Mouse (Mus musculus): ENCODE results near the gene Wdr31. TPM values are rescaled to one million over a fixed set of nuclear protein-coding genes. Genes with fewer than 3 reads are reported as not detected.

Gene Wdr31
- total RNA-seq (2014; rRNA removed; ENCODE audit: low replicate concordance) (4.2 and 6.7 TPM in 2 replicates), polyA plus RNA-seq (2015; fragmentation: Nextera tagmentation; extraction: Ambion mirVana) (1.6 and 2.3 TPM in 2 replicates)

DNA sequence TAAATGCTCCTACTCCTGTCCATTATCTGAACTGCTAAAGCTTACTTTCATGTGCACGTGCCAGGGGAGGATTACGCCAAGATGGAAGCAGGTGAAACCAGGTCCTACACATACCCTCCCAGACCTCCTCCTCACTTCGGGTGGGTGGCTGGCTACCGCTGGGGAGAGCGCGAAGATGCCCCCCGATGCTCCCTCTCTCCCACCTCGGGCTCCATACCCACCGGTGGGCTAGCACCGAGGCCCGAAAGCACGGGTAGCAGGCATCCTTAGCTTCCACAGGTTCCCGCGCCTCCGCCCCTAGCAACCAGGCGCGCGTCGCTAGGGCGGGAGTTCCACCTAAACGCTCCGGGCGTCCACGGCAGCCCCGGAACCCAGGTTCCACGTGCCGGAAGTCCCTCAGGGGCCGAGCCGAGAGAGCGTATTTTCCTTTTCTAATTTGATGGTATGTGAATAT is at the start of gene Wdr31:
Wdr31 (minus strand) TSS at position 299 of the 454 bp plus-strand sequence.
- 0% methylated on average over 30 of the region's 30 CpGs for WGBS
- peak; percentile 86 for ATAC-seq (ENCODE audit: insufficient read depth, low read depth)
- H3K4me1 ChIP-seq (ENCODE audit: control insufficient read depth, insufficient read depth) = no peaks in the 10 kb centered on the region

DNA sequence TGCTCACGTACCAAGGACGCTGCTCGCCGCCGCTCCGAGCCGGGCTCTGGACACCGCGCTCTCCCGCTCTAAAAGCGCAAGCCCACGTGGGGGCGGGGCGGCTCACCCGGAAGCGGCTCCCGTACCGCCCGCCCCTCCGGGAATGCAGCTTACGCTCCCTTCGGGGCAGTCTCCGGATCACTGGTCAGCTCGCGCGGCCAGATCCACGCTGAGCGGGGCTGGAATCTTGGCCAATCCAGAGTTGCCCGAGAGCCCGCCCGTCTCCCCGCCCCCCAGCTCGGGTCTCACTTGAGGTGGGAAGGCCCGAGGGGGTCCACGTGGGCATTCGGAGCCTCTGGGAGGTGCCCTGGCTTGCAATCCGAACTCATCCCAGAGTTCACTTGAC is 49.1 kb upstream of the Wdr31 start, which contains the start of gene Alad:
Alad (minus strand) TSS at position 70 of the 385 bp plus-strand sequence.
- Histone ChIP-seq H3K4me1 (ENCODE audit: control insufficient read depth, insufficient read depth) (peaks cover 29% of the 10 kb centered on the region), H3K27me3 (ENCODE audit: control insufficient read depth, insufficient read depth, low read length) (no peaks in the 10 kb centered on the region), H3K9me3 (replicated peaks; ENCODE audit: control insufficient read depth, low read length) (no peaks in the 10 kb centered on the region), H3K36me3 (replicated peaks; ENCODE audit: control insufficient read depth, insufficient read depth, low read length) (0 out of 2 replicates have a peak, but pooled peaks cover 5% of the 10 kb centered on the region), H3K4me2 (ENCODE audit: low read depth, low read length) (peak within 1 kb of the TSS; percentile 71), H3K9ac (replicated peaks; ENCODE audit: low read depth, low read length) (peak within 1 kb of the TSS; percentile 63), H3K4me3 (ENCODE audit: low read depth, low read length) (peak within 1 kb of the TSS; percentile 73), H3K27ac (ENCODE audit: low read depth) (peak within 1 kb of the TSS; percentile 82)
- ATAC-seq (ENCODE audit: insufficient read depth, low read depth) (peak; percentile 90), DNase-seq (ENCODE audit: low spot score) (peak; percentile 87)
- WGBS = under 1% methylated on average over 37 of the region's 37 CpGs
- no peak for TF ChIP-seq EP300 (IDR thresholded peaks at IDR 0.05; ENCODE audit: low read depth)
- no peak for TF ChIP-seq CTCF (IDR thresholded peaks at IDR 0.05; ENCODE audit: low read depth)

More for the DNA sequence above, at the start of gene Wdr31:
- Histone ChIP-seq H3K27ac (ENCODE audit: low read depth) (no peak within 1 kb of the TSS), H3K36me3 (replicated peaks; ENCODE audit: control insufficient read depth, insufficient read depth, low read length) (no peaks in the 10 kb centered on the region), H3K9me3 (replicated peaks; ENCODE audit: control insufficient read depth, low read length) (no peaks in the 10 kb centered on the region), H3K4me2 (ENCODE audit: low read depth, low read length) (peak within 1 kb of the TSS; percentile 81), H3K27me3 (ENCODE audit: control insufficient read depth, insufficient read depth, low read length) (no peaks in the 10 kb centered on the region), H3K9ac (replicated peaks; ENCODE audit: low read depth, low read length) (peak within 1 kb of the TSS; percentile 38; the same call in 1 of the 2 replicates), H3K4me3 (ENCODE audit: low read depth, low read length) (peak within 1 kb of the TSS; percentile 56)
- DNase-seq (ENCODE audit: low spot score) = peak; percentile 43
- no peak for TF ChIP-seq EP300 (IDR thresholded peaks at IDR 0.05; ENCODE audit: low read depth)
- TF ChIP-seq CTCF (IDR thresholded peaks at IDR 0.05; ENCODE audit: low read depth) = no peak

DNA sequence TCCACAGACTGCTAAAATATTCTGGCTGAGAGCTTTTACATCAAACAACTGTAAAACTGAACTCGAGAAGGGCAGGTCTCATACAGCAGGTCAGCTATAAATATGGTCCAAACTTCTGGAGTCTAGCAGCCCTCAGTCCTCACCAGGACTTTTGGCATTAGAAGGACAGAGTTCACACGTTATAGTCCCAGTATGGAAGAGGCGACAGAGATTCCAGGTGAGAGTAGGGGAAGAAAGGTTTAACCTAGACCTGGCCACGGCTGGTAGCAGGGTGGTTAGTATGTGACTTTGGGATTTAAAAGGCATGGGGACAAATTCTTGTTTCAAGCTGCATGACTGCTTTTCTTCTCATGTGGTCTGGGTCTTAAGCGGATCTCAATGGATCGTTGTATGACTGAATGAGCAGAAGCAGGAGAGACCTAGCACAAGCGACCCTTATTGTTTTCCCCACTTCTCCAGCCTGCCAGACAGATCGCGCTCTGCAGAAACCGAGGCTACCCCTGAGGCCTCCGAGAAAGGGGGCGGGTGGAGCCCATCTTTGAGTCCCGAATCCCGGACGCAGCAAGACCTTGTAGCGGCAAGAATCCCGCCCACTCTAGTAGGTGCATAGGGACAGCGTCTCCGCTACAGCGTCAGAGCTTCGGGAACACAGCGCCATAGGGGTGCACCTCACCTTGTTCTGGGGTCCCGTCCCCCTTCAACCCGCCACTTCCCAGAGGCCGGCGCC is 48.6 kb upstream of the Wdr31 start:
- Histone ChIP-seq H3K27me3 (ENCODE audit: control insufficient read depth, insufficient read depth, low read length) (no peaks in the 10 kb centered on the region), H3K4me3 (ENCODE audit: low read depth, low read length) (peak overlapping the region; percentile 73), H3K4me1 (ENCODE audit: control insufficient read depth, insufficient read depth) (peaks cover 26% of the 10 kb centered on the region), H3K4me2 (ENCODE audit: low read depth, low read length) (peak overlapping the region; percentile 71), H3K27ac (ENCODE audit: low read depth) (peak overlapping the region; percentile 82), H3K9ac (replicated peaks; ENCODE audit: low read depth, low read length) (peak overlapping the region; percentile 63), H3K9me3 (replicated peaks; ENCODE audit: control insufficient read depth, low read length) (no peaks in the 10 kb centered on the region), H3K36me3 (replicated peaks; ENCODE audit: control insufficient read depth, insufficient read depth, low read length) (0 out of 2 replicates have a peak, but pooled peaks cover 5% of the 10 kb centered on the region)
- TF ChIP-seq EP300 (IDR thresholded peaks at IDR 0.05; ENCODE audit: low read depth) = no peak
- TF ChIP-seq CTCF (IDR thresholded peaks at IDR 0.05; ENCODE audit: low read depth) = no peak
- peak; percentile 49 for ATAC-seq (ENCODE audit: insufficient read depth, low read depth)
- 3% methylated on average over 26 of the region's 26 CpGs for WGBS
- DNase-seq (ENCODE audit: low spot score) = no peak

DNA sequence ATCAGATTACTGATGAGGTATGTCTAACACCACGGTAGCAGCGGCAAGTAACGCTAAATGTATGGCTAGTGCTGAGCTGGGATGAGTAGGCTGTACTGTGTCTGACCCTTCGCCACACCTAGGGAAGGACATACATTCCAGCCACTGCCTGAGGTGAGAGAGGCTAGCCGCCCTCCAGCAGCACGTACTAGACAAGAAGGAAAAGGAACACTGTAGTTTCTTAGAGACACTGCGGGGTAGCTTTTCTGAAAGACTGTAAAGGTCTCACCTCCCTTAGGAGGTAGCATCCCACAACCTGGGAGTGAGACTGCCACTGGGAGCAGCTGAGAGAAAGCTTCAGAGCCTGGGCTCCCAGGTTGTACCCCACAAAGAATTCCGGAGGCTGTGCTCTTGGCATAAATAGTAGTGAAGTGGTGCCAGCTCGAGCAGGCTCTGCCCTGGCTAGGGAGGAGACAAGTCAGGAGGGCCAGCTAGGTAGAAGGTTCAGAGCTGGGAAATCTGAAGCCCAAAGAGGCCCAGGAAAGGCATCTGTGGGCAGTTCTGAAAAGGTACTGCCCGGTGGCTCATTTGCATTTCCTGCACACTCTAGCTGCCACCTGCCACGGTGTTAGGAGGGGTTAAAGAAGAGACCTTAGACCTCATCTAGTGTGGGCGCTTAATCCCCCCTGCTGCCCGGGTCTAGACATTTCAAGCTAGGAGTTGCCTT is 47.9 kb upstream of the Wdr31 start:
- Histone ChIP-seq H3K27me3 (ENCODE audit: control insufficient read depth, insufficient read depth, low read length) (no peaks in the 10 kb centered on the region), H3K9ac (replicated peaks; ENCODE audit: low read depth, low read length) (peak overlapping the region; percentile 35; the same call in 1 of the 2 replicates), H3K4me3 (ENCODE audit: low read depth, low read length) (peak overlapping the region; percentile 73), H3K36me3 (replicated peaks; ENCODE audit: control insufficient read depth, insufficient read depth, low read length) (peaks cover 10% of the 10 kb centered on the region), H3K9me3 (replicated peaks; ENCODE audit: control insufficient read depth, low read length) (no peaks in the 10 kb centered on the region), H3K27ac (ENCODE audit: low read depth) (peak overlapping the region; percentile 46; the same call in 1 of the 2 replicates), H3K4me1 (ENCODE audit: control insufficient read depth, insufficient read depth) (peaks cover 23% of the 10 kb centered on the region), H3K4me2 (ENCODE audit: low read depth, low read length) (peak overlapping the region; percentile 71)
- TF ChIP-seq CTCF (IDR thresholded peaks at IDR 0.05; ENCODE audit: low read depth) = no peak
- no peak for TF ChIP-seq EP300 (IDR thresholded peaks at IDR 0.05; ENCODE audit: low read depth)
- DNase-seq (ENCODE audit: low spot score) (no peak), ATAC-seq (ENCODE audit: insufficient read depth, low read depth) (no peak)
- 38% methylated on average over 13 of the region's 13 CpGs for whole genome bisulfite sequencing
